ENCODE assay signal across 13 mouse cellular contexts in the genomic region with DNA sequence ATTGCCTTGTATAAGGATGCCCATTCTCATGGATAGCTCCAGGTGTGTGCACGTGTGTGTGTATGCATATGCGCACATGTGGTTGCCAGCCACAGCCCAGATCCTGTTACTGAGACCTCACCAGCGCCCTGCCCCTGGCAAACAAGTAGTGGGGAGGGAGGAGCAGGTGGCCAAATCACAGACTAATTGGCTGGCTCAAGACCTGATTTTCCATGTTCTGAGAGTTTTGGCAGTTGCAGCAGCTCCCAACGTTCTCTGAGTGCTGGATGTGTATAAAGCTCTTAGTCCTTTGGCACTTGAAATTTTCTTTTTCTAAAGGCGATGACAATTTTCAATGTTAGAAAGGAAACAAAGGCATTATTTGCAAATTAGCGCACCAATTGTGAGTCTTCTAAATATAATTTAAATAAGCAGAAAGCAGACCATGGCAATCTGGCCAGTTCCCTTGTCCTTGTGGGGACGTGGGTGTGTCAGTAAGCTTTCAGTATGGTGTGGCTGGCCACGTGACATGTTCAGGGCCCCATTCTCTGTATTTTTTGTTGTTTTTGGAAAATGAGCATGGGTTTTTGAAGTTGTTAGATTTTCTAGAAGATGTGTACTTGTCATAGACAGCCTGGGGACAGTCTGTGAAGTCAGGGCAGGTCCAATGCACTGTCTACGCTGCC. TPM values are rescaled to one million over a fixed set of nuclear protein-coding genes. Genes with fewer than 3 reads are reported as not detected.
A peak's percentile ranks its signal among the peaks of the same experiment; 100 is the strongest.
DNase-seq lines count a peak whose midpoint lies in the region; ATAC-seq and TF ChIP-seq lines count a peak whose summit lies in the region.
"Had no signal": no experiment of that assay in that cellular context is flagged by ENCODE, and none has a peak within 500 bp of the region (broad histone marks: within the 10 kb centered on the region; RNA-seq: fewer than 3 reads in every experiment).

No protein-coding gene starts in this region.

- H3K27ac ChIP-seq in limb, embryonic 14.5 days (replicated peaks; ENCODE audit: low read depth, low read length): no peak overlapping the region
- no peak overlapping the region for H3K27ac ChIP-seq in limb, embryonic 10.5 days
- H3K27ac ChIP-seq: neural tube, embryonic 12.5 days; stomach, embryonic 15.5 days had no signal

- WGBS in limb, embryonic 14.5 days: 73% methylated on average over 9 of the region's 9 CpGs
- WGBS in limb, embryonic 10.5 days: 84% methylated on average over 9 of the region's 9 CpGs

- H3K9me3 ChIP-seq in limb, embryonic 14.5 days (ENCODE audit: control insufficient read depth, low read length): no peaks in the 10 kb centered on the region
- H3K9me3 ChIP-seq in limb, embryonic 10.5 days (replicated peaks): no peaks in the 10 kb centered on the region
- H3K9me3 ChIP-seq: neural tube, embryonic 12.5 days; stomach, embryonic 15.5 days had no signal

- intact Hi-C loops in gastrocnemius, postnatal 14 days (cut with DNase I; ENCODE audit: low total_unique reads): no loop called here

- H3K36me3 ChIP-seq in limb, embryonic 14.5 days (ENCODE audit: control insufficient read depth, insufficient read depth, low read length): no peaks in the 10 kb centered on the region
- H3K36me3 ChIP-seq in limb, embryonic 10.5 days: no peaks in the 10 kb centered on the region
- H3K36me3 ChIP-seq: neural tube, embryonic 12.5 days; stomach, embryonic 15.5 days had no signal

- ATAC-seq in limb, embryonic 14.5 days (ENCODE audit: low FRiP score, low read depth): no peak
- ATAC-seq: intestine, postnatal 0 days had no signal

- no peaks in the 10 kb centered on the region for H3K27me3 ChIP-seq in limb, embryonic 14.5 days (ENCODE audit: control insufficient read depth, insufficient read depth, low read length)
- H3K27me3 ChIP-seq in limb, embryonic 10.5 days (ENCODE audit: low read depth, poor library complexity, severe bottlenecking): no peaks in the 10 kb centered on the region
- H3K27me3 ChIP-seq: neural tube, embryonic 12.5 days; stomach, embryonic 15.5 days had no signal

- DNase-seq in cerebellum, postnatal 10 days: peak; percentile 54 to 73
- no peak for DNase-seq in cerebellum, adult 11 months
- DNase-seq in limb, embryonic 14.5 days (ENCODE audit: low spot score): peak; percentile 54
- DNase-seq in limb, embryonic 10.5 days (ENCODE audit: low spot score): no peak
- DNase-seq in gastrocnemius, postnatal 14 days: peak; percentile 29
- peak; percentile 63 to 81 for DNase-seq in layer of hippocampus, postnatal 14 days (ENCODE audit: low spot score in 2 of 2)
- no peak for DNase-seq in frontal cortex, postnatal 10 days (ENCODE audit: low spot score in 2 of 2)
- no peak for DNase-seq in urinary bladder, adult 18-20 months (ENCODE audit: low spot score in 2 of 2)
- DNase-seq: right cerebral cortex, postnatal 25 days had no signal

- H3K4me2 ChIP-seq in limb, embryonic 14.5 days (replicated peaks; ENCODE audit: low read depth, low read length, severe bottlenecking): no peak overlapping the region
- H3K4me2 ChIP-seq: midbrain, embryonic 11.5 days; neural tube, embryonic 12.5 days; stomach, embryonic 15.5 days had no signal

- no peak overlapping the region for H3K9ac ChIP-seq in limb, embryonic 14.5 days (ENCODE audit: low read depth, low read length, severe bottlenecking)
- H3K9ac ChIP-seq: neural tube, embryonic 12.5 days; stomach, embryonic 15.5 days had no signal

- no peak for TF ChIP-seq POLR2A in limb, embryonic 14.5 days (IDR thresholded peaks at IDR 0.05; ENCODE audit: borderline replicate concordance, extremely low read depth, insufficient read depth, insufficient read length)

- H3K4me1 ChIP-seq in limb, embryonic 14.5 days (ENCODE audit: control insufficient read depth, insufficient read depth, low read length): no peaks in the 10 kb centered on the region; the same call in 1 of the 2 replicates
- peaks cover 10% of the 10 kb centered on the region; the same call in 1 of the 2 replicates for H3K4me1 ChIP-seq in limb, embryonic 10.5 days
- H3K4me1 ChIP-seq: neural tube, embryonic 12.5 days; stomach, embryonic 15.5 days had no signal

- no peak overlapping the region for H3K4me3 ChIP-seq in limb, embryonic 14.5 days (replicated peaks; ENCODE audit: low read length)
- no peak overlapping the region for H3K4me3 ChIP-seq in limb, embryonic 10.5 days
- H3K4me3 ChIP-seq: neural tube, embryonic 12.5 days; stomach, embryonic 15.5 days had no signal

RNA-seq across cellular contexts. Expression of a gene that starts 31.6 kb away (rescaled TPM):
- 6.5 and 7.8 TPM in 2 replicates for polyA plus RNA-seq in limb, embryonic 14.5 days (2012; rRNA removed)
- polyA plus RNA-seq in limb, embryonic 14.5 days (2014; fragmentation: Nextera tagmentation; extraction: Ambion mirVana): 1.5 and 1.7 TPM in 2 replicates
- 2.3 and 2.4 TPM in 2 replicates for polyA plus RNA-seq in limb, embryonic 10.5 days (2016; fragmentation: Nextera tagmentation; extraction: Ambion mirVana)
- under 1 TPM; 0.62 to 0.88 TPM for total RNA-seq in gastrocnemius, postnatal 14 days (2021)
- under 1 TPM; 0.69 to 0.74 TPM for total RNA-seq in layer of hippocampus, postnatal 14 days (2021)

Comparison
In these comparisons a context has a peak if more than half of its experiments do, and no peak if none do; other contexts are left out.
1. DNase-seq: peak in cerebellum, postnatal 10 days (2 of 2), limb, embryonic 14.5 days (single experiment), gastrocnemius, postnatal 14 days (single experiment) and layer of hippocampus, postnatal 14 days (2 of 2); none in cerebellum, adult 11 months (single experiment), limb, embryonic 10.5 days (single experiment), frontal cortex, postnatal 10 days (0 of 2) and urinary bladder, adult 18-20 months (0 of 2).